Mouse (Mus musculus): ENCODE measurements at regions not wholly inside any gene's neighbourhood (a gene's known extent, or its start where the extent isn't known, plus 50 kb on each side); places are given as distances from the start of the nearest gene placed in this dataset.

GRCm38 (mm10) chr2:143305747-143306570 is 227.7 kb downstream of the Otor start:
- peak; percentile 17 for DNase-seq (ENCODE audit: low spot score)

DNA sequence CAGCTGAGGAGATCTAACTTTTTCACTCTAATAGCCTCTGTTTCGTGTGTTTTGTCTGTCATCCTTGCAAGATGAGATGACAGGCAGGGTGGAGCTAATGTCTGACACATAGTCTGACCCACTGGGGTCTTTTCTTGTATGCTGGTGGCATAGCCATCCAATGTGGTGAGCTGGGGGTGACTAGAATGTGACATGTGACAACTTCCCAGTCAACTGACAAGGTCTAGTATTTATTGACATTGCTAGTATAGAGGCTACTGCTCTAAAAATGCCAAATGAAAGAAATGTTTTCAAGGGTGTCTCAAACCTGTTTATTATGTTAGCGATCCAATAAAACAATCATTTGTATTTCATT is 228.3 kb downstream of the Otor start:
- no peak for DNase-seq (ENCODE audit: low spot score)

DNA sequence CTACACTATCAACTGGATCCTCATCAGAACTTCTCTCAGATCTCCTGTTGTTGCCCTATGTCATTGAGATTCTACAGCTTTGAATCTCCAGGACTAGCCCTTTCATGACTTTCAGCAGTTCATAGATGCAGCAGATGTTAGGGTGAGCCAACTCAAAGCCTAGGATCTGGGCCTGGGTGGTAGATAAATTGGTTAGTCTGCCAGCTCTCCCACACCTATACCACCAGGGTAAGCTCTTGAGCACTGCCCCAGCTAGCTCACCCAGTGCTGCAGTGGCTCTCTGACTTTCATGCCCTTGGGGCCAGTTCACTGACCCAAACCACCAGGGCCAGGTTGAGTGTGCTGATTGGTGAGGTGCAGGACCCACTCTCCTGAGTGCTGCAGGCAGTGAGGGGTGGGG is 220.5 kb upstream of the Pcsk2 start:
- no peak for DNase-seq (ENCODE audit: low spot score)

DNA sequence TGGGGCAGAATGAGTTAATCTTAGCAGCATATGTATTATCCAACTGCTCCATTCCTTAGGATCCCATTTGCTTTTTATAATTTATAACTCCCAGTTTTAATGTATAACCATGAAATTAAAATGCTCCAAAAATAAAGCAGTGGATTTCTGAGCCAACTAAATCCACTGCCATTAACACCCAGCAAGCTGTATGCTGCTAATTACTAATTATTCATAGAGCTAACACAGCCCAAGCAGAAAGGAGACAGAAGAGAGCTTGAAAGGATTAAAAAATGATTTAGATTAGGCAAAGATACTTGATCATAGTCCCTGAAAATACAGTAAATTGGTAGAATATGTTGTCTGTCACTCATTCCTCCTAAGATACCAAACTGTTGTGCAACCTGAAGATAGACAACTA is 213.9 kb upstream of the Pcsk2 start:
- DNase-seq (ENCODE audit: low spot score) = no peak

DNA sequence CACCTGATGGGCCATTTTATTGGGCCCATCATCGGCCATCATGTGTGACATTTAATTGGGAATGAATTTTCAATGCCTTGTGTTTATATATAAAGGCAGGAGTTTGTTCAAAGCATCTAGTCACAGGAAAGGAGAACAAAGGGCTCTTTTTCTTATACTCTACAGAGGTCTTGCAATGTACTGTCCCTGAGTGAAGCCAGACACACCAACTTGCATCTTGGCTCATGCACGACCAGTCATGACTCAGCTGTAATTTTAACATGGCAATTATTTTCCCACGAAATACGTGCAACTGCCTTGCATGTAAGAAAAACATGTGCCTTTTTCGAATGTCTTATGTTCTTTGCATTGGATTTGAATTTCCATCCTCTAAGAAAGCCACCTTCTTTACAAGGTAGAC is 205.6 kb upstream of the Pcsk2 start:
- DNase-seq (ENCODE audit: low spot score) = no peak

DNA sequence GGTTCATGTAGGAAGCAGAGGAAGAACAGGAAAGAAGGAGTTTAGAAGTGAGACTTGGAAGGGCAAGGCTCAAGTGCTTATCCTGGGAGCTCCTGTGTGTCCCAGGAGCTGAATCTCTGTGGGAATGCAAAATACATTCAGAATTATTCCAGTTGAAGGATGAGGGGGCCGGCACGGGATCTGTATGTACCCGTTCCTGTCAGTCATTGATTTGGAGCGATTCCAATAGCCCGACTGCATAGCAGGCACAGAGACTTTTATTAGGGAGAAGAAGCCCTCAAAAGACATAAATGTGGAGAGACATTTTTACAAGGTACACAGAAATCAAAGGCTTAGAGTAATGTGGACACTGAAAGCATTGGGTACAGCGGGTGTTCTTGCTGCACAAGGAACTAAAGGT is 181.8 kb upstream of the Pcsk2 start:
- DNase-seq (ENCODE audit: low spot score) = no peak

- no peak for DNase-seq (ENCODE audit: low spot score)
Measured at GRCm38 (mm10) chr2:143365976-143366375, 180.0 kb upstream of the Pcsk2 start.

All from layer of hippocampus, adult 11-12 months (tissue).